Mouse (Mus musculus): ENCODE data around the gene Amz2. TPM values are rescaled to one million over a fixed set of nuclear protein-coding genes. Genes with fewer than 3 reads are reported as not detected.
"Not testable (repeated sequence)": the region's sequence is repeated elsewhere in the genome, so short reads cannot be mapped to it uniquely, and the experiment has no call there.

Gene Amz2
- polyA plus RNA-seq, 1 experiment: 3.9 TPM

- no peaks in the 10 kb centered on the region for H3K27me3 ChIP-seq (replicated peaks)
- H3K9me3 ChIP-seq: peaks cover 4% of the 10 kb centered on the region; the same call in 1 of the 2 replicates
- peaks cover 52% of the 10 kb centered on the region for H3K36me3 ChIP-seq (replicated peaks; ENCODE audit: low read length)
- TF ChIP-seq FLI1 (IDR thresholded peaks at IDR 0.05; ENCODE audit: low read length): no peak
- no peak for TF ChIP-seq GATA1 (IDR thresholded peaks at IDR 0.05; ENCODE audit: borderline replicate concordance, low read length)
- H3K4me1 ChIP-seq: peaks cover 64% of the 10 kb centered on the region
- no peak overlapping the region for H3K4me3 ChIP-seq (replicated peaks)
These were observed 61.4 kb downstream of the Amz2 start for GRCm38 (mm10) chr11:109487111-109487510.

GRCm38 (mm10) chr11:109487991-109488684 is 62.4 kb downstream of the Amz2 start:
- TF ChIP-seq FLI1 (IDR thresholded peaks at IDR 0.05; ENCODE audit: low read length): no peak
- no peak for TF ChIP-seq GATA1 (IDR thresholded peaks at IDR 0.05; ENCODE audit: borderline replicate concordance, low read length)
- Histone ChIP-seq H3K36me3 (replicated peaks; ENCODE audit: low read length) (peaks cover 46% of the 10 kb centered on the region), H3K4me3 (replicated peaks) (peak overlapping the region; percentile 5), H3K27me3 (replicated peaks) (no peaks in the 10 kb centered on the region), H3K9me3 (no peaks in the 10 kb centered on the region), H3K4me1 (peaks cover 74% of the 10 kb centered on the region)

- peaks cover 48% of the 10 kb centered on the region for H3K36me3 ChIP-seq (replicated peaks; ENCODE audit: low read length)
- H3K4me1 ChIP-seq: peaks cover 84% of the 10 kb centered on the region
- no peak for TF ChIP-seq GATA1 (IDR thresholded peaks at IDR 0.05; ENCODE audit: borderline replicate concordance, low read length)
- no peak for TF ChIP-seq FLI1 (IDR thresholded peaks at IDR 0.05; ENCODE audit: low read length)
- H3K9me3 ChIP-seq: no peaks in the 10 kb centered on the region
- H3K27me3 ChIP-seq (replicated peaks): no peaks in the 10 kb centered on the region
- H3K4me3 ChIP-seq (replicated peaks): no peak overlapping the region
These were observed 64.0 kb downstream of the Amz2 start for GRCm38 (mm10) chr11:109489763-109490162.

- no peaks in the 10 kb centered on the region for H3K9me3 ChIP-seq
- peaks cover 84% of the 10 kb centered on the region for H3K4me1 ChIP-seq
- H3K27me3 ChIP-seq (replicated peaks): no peaks in the 10 kb centered on the region
- H3K4me3 ChIP-seq (replicated peaks): no peak overlapping the region
- peaks cover 35% of the 10 kb centered on the region for H3K36me3 ChIP-seq (replicated peaks; ENCODE audit: low read length)
- no peak for TF ChIP-seq FLI1 (IDR thresholded peaks at IDR 0.05; ENCODE audit: low read length)
- no peak for TF ChIP-seq GATA1 (IDR thresholded peaks at IDR 0.05; ENCODE audit: borderline replicate concordance, low read length)
These were observed 66.1 kb downstream of the Amz2 start for GRCm38 (mm10) chr11:109491844-109492243.

GRCm38 (mm10) chr11:109492847-109493464 is 67.2 kb downstream of the Amz2 start:
- H3K4me1 ChIP-seq: peaks cover 86% of the 10 kb centered on the region
- not testable (repeated sequence) for H3K4me3 ChIP-seq (replicated peaks); H3K9me3 ChIP-seq; H3K27me3 ChIP-seq (replicated peaks)
- peaks cover 31% of the 10 kb centered on the region for H3K36me3 ChIP-seq (replicated peaks; ENCODE audit: low read length)

- Histone ChIP-seq H3K36me3 (replicated peaks; ENCODE audit: low read length) (peaks cover 32% of the 10 kb centered on the region), H3K4me1 (peaks cover 85% of the 10 kb centered on the region), H3K9me3 (no peaks in the 10 kb centered on the region), H3K27me3 (replicated peaks) (no peaks in the 10 kb centered on the region), H3K4me3 (replicated peaks) (peak overlapping the region; percentile 15)
- TF ChIP-seq GATA1 (IDR thresholded peaks at IDR 0.05; ENCODE audit: borderline replicate concordance, low read length) (no peak), FLI1 (IDR thresholded peaks at IDR 0.05; ENCODE audit: low read length) (no peak)
These were observed 69.4 kb downstream of the Amz2 start for GRCm38 (mm10) chr11:109494890-109495770.

- Histone ChIP-seq H3K36me3 (replicated peaks; ENCODE audit: low read length) (peaks cover 27% of the 10 kb centered on the region), H3K9me3 (no peaks in the 10 kb centered on the region), H3K4me3 (replicated peaks) (peak overlapping the region; percentile 67), H3K4me1 (peaks cover 88% of the 10 kb centered on the region), H3K27me3 (replicated peaks) (no peaks in the 10 kb centered on the region)
- TF ChIP-seq GATA1 (IDR thresholded peaks at IDR 0.05; ENCODE audit: borderline replicate concordance, low read length) (no peak), FLI1 (IDR thresholded peaks at IDR 0.05; ENCODE audit: low read length) (no peak)
These were observed 70.2 kb downstream of the Amz2 start for GRCm38 (mm10) chr11:109495771-109496474.

- H3K27me3 ChIP-seq (replicated peaks): no peaks in the 10 kb centered on the region
- H3K4me3 ChIP-seq (replicated peaks): peak overlapping the region; percentile 67
- H3K4me1 ChIP-seq: peaks cover 82% of the 10 kb centered on the region
- peaks cover 21% of the 10 kb centered on the region for H3K36me3 ChIP-seq (replicated peaks; ENCODE audit: low read length)
- TF ChIP-seq GATA1 (IDR thresholded peaks at IDR 0.05; ENCODE audit: borderline replicate concordance, low read length) (no peak), FLI1 (IDR thresholded peaks at IDR 0.05; ENCODE audit: low read length) (no peak)
- H3K9me3 ChIP-seq: no peaks in the 10 kb centered on the region
These were observed 70.8 kb downstream of the Amz2 start for GRCm38 (mm10) chr11:109496475-109496993.

- no peak overlapping the region for H3K4me3 ChIP-seq (replicated peaks)
- TF ChIP-seq GATA1 (IDR thresholded peaks at IDR 0.05; ENCODE audit: borderline replicate concordance, low read length): no peak
- TF ChIP-seq FLI1 (IDR thresholded peaks at IDR 0.05; ENCODE audit: low read length): no peak
- peaks cover 16% of the 10 kb centered on the region for H3K36me3 ChIP-seq (replicated peaks; ENCODE audit: low read length)
- H3K27me3 ChIP-seq (replicated peaks): no peaks in the 10 kb centered on the region
- H3K9me3 ChIP-seq: no peaks in the 10 kb centered on the region
- H3K4me1 ChIP-seq: peaks cover 78% of the 10 kb centered on the region
These were observed 71.4 kb downstream of the Amz2 start for GRCm38 (mm10) chr11:109496996-109497714.
